Mouse (Mus musculus): ENCODE measurements at regions not wholly inside any gene's neighbourhood (a gene's known extent, or its start where the extent isn't known, plus 50 kb on each side); places are given as distances from the start of the nearest gene placed in this dataset.

- DNase-seq (ENCODE audit: low spot score): no peak
Observed at GRCm38 (mm10) chr6:102977122-102977521, 404.2 kb upstream of the Cntn3 start.

- DNase-seq (ENCODE audit: low spot score): no peak
Observed at GRCm38 (mm10) chr6:103023326-103023725, 450.4 kb upstream of the Cntn3 start.

- no peak for DNase-seq (ENCODE audit: low spot score)
Observed at GRCm38 (mm10) chr6:103024006-103024405, 451.1 kb upstream of the Cntn3 start.

- no peak for DNase-seq (ENCODE audit: low spot score)
Observed at GRCm38 (mm10) chr6:103028150-103028549, 455.2 kb upstream of the Cntn3 start.

GRCm38 (mm10) chr6:103033418-103033817 lies 460.5 kb upstream of the Cntn3 start:
- DNase-seq (ENCODE audit: low spot score): no peak

- no peak for DNase-seq (ENCODE audit: low spot score)
Observed at GRCm38 (mm10) chr6:103033919-103034318, 461.0 kb upstream of the Cntn3 start.

GRCm38 (mm10) chr6:103060591-103060990 lies 449.8 kb upstream of the Chl1 start:
- no peak for DNase-seq (ENCODE audit: low spot score)

- DNase-seq (ENCODE audit: low spot score): no peak
Observed at GRCm38 (mm10) chr6:103106189-103106588, 404.2 kb upstream of the Chl1 start.

- DNase-seq (ENCODE audit: low spot score): no peak
Observed at GRCm38 (mm10) chr6:103119537-103119936, 390.8 kb upstream of the Chl1 start.

- no peak for DNase-seq (ENCODE audit: low spot score)
Observed at GRCm38 (mm10) chr6:103140851-103141250, 369.5 kb upstream of the Chl1 start.

- DNase-seq (ENCODE audit: low spot score): no peak
Observed at GRCm38 (mm10) chr6:103177851-103178250, 332.5 kb upstream of the Chl1 start.

- DNase-seq (ENCODE audit: low spot score): no peak
Observed at GRCm38 (mm10) chr6:103183355-103183754, 327.0 kb upstream of the Chl1 start.

- DNase-seq (ENCODE audit: low spot score): no peak
Observed at GRCm38 (mm10) chr6:103196838-103197237, 313.5 kb upstream of the Chl1 start.

- no peak for DNase-seq (ENCODE audit: low spot score)
Observed at GRCm38 (mm10) chr6:103201605-103202004, 308.8 kb upstream of the Chl1 start.

- no peak for DNase-seq (ENCODE audit: low spot score)
Observed at GRCm38 (mm10) chr6:103209202-103209601, 301.2 kb upstream of the Chl1 start.

GRCm38 (mm10) chr6:103213160-103213559 lies 297.2 kb upstream of the Chl1 start:
- no peak for DNase-seq (ENCODE audit: low spot score)

- no peak for DNase-seq (ENCODE audit: low spot score)
Observed at GRCm38 (mm10) chr6:103236896-103237295, 273.5 kb upstream of the Chl1 start.

GRCm38 (mm10) chr6:103268984-103269383 lies 241.4 kb upstream of the Chl1 start:
- DNase-seq (ENCODE audit: low spot score): no peak

GRCm38 (mm10) chr6:103272216-103272615 lies 238.2 kb upstream of the Chl1 start:
- DNase-seq (ENCODE audit: low spot score): no peak

GRCm38 (mm10) chr6:103275071-103275470 lies 235.3 kb upstream of the Chl1 start:
- no peak for DNase-seq (ENCODE audit: low spot score)

- no peak for DNase-seq (ENCODE audit: low spot score)
Observed at GRCm38 (mm10) chr6:103275476-103275875, 234.9 kb upstream of the Chl1 start.

- peak; percentile 59 for DNase-seq (ENCODE audit: low spot score)
Observed at GRCm38 (mm10) chr6:103296015-103296414, 214.4 kb upstream of the Chl1 start.

GRCm38 (mm10) chr6:103306420-103307249 lies 203.8 kb upstream of the Chl1 start:
- DNase-seq (ENCODE audit: low spot score): peak; percentile 68

GRCm38 (mm10) chr6:103307250-103307580 lies 203.2 kb upstream of the Chl1 start:
- no peak for DNase-seq (ENCODE audit: low spot score)

All from thymus, postnatal 0 days (tissue).